Mouse (Mus musculus) NIH3T3 (cell line): Measurements from ENCODE around the gene Prr11.
A peak's percentile ranks its signal among the peaks of the same experiment; 100 is the strongest.
"Not testable (repeated sequence)": the region's sequence is repeated elsewhere in the genome, so short reads cannot be mapped to it uniquely, and the experiment has no call there.

Experiments
- DNase-seq: peaks from one replicate; pipeline ENCODE4 v3.0.0-alpha.2; 2012; ENCODE audit warnings: low read depth

The Prr11 gene

DNA sequence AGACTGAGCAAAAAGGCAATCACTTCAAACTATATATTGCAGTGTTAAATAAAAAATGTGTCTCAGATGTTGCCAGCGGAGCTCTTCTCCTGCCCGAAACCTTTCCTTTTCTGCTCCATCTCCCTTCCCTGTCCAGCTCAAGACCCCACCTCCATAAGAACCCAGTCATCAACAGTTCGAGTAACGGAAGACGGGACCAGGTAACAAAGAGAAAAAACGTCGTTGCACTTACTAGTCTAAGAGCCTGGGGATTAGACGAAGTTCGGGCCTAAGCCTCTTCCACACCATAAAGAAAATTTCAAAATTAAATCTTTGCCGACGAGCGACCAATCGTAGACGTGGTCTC lies at the start of gene Prr11:
Prr11 (minus strand) TSS at position 300 of the 346 bp plus-strand sequence.
- DNase-seq: no peak

DNA sequence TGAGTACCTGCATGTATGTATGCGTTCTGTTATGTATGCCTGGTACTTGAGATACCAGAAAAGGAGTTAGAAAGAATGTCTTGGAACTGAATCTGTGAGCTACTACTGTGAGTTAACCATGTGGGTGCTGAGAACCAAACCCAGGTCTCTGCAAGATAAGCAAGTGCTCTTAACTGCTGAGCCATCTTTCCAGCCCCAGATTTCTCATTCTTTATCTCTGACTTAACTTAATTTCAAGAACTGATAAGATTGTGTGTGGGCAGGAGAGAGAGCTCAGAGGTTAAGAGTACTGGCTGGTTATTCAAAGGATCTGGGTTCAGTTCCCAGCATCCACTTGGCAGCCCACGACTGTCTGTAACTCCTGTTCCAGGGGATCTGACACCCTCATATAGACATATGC lies 49.5 kb upstream of the Prr11 start:
- DNase-seq: no peak

DNA sequence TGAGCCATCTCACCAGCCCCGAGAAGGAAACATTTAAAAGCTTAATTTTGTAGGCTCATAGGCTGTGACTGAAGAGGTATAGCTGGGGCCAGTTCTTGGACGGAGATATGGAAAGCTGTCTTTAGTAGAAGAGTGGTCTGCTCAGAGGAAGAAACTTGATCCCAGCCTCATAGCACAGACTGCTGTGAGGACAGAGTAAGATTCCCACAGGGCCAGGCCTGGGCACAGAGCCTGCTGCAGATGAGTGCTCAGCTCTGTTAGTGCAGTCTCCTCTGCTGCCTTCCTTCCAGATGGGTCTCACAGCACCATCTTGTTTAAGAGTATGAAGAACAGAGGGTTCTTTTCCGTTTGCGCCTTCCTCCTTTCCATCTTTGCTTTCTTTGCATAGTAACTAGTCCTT lies 27.7 kb upstream of the Prr11 start:
- DNase-seq: peak; percentile 32

DNA sequence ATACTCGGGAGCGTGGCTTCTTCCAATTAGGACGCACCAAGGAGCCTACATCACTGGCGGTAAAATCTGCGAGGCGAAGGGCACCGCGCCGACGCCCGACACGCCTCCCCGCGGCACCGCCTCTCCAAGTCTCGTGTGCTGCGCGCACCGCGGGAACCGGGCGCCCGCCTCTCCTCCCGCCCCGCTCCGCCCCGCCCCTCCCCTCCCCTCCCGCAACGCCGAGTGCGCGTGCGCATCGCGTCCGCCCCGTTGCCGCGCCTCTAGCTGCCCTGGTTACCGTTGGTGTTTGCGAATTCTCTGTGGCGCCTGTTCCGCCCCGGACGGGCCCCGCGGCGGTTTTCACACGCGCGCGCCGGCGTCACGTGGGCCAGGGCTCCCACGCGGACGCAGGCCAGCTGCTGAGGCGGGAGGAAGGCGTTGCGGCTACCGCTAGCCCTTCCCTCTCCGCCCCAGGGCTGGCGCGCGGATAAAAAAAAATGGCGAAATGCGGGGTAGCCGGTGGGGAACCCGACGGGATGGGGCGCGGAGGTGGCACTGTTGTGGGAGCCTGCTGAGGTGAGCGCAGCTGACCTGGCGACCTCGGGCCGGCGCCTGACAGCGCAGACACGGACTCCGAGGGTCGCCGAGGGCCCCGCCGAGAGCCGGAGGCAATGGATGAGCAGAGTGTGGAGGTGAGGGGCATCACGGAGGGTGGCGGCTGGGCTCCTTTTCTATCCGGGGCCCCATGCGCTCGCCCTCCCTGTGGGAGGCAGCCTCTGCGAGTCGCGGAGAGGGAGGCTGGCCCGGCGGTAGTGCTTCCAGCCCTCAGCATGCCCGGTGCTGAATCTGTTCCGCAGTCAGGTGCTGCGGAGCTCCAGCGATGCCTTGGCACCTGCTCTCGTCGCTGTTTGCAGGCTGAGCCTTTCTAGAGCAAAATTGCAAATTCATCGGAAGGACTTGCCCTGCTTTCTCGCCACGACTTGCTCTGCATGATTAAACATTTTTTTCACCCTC lies 18.6 kb upstream of the Prr11 start, which contains the start of gene Trim37:
Trim37 (plus strand) TSS at position 254 of the 993 bp plus-strand sequence.
- DNase-seq: peak; percentile 96

DNA sequence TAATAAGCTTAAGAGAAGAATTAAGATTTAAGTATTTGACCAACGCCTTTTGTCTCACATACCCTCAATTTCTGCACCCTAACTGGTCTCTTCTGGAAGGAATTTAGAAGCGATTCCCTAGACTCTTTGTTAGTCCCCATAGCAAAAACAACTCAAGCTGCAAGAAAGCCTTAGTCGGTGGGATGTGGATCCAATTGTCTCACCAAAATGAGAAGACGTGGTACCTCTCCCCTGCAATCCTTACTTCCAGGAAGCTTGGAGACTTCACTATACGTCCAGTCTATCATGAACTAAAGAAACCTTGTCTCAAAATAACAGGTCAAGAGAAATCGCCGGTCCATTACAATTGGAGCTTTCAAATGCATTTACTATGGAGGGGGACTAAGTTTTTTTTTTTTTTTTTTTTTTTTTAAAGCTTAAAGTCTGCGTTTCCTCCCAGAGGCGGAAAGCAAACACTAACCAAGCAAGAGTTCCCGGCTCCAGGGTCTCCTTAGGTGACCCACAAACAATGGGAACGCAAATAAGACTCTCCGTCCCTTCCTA lies 17.8 kb upstream of the Prr11 start:
- no peak for DNase-seq

DNA sequence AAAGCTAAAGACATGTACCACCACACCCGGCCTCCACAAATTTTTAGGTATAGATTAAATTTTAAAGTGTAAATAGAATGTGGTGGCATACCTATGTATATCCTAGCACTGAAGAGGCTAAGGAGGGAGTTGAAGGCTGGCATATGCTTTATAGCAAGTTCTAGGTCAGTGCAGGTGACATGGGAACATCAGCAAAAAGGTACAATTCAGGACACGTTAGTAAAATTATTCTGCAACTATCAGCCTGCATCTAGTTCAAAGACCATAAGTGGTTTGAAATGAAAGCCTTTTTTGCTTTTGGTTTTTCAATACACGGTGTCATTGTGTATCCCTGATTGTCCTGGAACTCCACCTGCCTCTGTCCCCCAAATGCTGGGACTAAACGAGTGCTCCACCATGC lies 17.1 kb upstream of the Prr11 start:
- DNase-seq: no peak

DNA sequence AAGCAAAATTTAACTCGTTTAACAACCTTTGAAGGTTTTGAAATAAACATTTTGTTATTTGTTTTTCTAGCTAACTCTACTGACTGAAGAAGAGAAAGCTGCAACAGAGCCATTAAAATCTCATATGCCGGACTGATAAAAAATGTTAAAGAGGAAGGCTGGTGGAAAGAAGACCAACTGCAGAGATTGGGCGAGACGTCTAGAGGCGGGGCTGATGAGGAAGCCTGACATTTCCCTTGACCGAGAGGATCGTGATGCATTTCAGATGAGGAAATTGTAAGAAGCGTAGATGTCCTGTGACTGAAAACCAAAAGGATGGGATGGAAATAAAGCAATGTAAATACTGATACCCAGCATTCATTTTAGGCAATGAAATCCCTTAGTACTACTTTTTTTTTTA lies 13.4 kb upstream of the Prr11 start:
- DNase-seq: no peak

DNA sequence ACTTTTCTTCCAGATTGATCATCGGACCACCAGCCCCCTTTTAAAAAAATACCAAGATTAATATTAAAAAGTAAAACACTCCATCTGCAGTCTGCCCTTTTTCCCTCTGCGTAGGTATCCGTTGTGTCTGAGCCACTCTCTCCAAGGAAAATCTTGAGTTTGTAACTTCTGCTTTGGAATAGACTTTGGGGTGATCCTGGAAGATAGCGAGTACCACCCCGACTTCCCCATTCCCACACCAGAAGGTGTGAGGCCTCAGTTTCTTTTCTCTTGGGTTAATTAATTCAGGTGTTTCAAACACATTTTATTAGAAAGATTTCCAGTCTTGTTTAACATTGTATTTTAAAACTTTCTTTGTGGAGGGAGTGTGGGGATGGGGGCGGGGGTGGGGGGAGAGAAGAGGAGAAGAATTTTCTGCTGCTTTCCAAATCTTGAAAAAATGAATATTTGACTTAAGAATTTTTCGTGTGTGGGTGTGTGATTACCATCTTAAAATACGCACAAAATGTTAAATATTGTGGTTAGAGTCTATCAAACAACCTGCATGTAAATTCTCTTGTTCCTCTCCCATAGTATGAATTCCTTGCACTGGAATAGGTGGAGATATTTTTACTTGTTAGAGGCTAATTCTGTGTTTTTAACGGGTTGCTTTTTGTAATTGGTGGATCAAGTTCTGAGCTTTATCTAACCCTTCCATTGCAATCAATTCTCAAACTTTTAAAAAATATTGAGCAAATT lies 1.8 kb upstream of the Prr11 start:
- no peak for DNase-seq

DNA sequence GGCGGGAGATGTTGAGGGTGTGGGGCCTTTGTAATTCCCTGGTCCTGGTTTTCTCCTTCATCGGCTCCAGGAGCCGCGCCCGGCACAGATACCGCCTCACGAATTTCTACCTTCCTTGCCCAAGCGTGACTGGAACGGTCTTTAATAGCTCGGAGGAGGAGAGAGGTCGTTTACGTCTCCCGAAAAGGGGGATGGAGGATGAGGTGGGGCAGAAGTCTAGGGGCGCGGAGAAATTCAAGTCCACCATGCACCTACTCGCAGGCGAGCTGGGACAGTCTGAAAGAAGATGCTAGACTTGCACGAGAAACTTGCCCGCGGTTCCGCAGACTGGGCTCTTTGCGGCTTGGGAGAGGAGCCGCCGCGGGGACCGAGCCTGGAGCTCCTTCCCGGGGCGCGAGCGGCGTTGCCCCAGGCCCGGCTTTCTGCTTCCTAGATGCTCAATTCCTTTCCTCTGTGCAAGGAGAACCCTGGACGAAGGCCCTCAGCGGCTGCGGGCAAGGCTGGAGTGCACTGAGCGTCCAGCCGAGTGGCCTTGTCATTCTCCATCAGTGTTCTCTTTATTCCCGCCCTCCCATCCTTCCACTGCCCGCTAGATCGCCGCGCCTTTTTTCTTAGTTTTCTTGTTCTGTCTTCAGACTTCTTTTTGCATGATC lies 1.1 kb upstream of the Prr11 start:
- DNase-seq: peak; percentile 58

DNA sequence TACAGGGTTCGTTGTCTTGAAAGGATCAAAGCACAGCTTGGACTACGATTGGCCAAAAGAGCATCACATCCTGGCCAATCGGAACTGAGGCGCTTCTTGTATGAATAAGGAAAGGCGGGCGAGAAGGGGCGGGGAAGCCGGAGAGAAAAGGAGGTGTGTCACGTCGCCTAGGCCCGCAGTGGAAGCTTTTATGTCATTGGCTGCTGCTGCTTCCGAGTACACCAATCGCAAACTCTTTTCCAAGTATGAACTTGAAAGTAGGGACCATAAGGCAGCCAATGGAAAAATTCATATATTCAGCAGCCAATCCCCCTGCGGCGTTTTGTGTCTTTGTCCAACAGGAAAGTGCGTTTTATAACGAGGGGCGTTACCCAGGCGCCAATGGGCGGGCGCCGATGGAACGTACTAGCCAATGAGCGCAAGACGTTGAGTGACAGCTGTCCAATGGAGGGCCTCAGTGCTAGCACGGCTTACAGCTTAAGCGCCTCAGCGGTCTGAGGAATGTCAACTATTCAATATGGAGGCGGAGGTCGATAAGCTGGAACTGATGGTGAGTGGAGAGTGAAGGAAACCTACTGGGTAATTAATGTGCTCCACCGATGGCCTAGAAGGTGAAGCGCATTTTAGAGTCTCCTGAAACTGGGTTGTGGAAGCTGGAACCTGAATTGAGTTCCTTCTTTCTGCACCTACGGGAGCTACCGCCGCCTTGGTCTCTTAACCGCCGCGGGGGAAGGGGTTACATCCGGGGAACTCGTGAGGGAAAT lies 429 bp upstream of the Prr11 start, which contains the start of gene Ska2:
Ska2 (plus strand) TSS at position 480 of the 764 bp plus-strand sequence.
- peak; percentile 100 for DNase-seq

DNA sequence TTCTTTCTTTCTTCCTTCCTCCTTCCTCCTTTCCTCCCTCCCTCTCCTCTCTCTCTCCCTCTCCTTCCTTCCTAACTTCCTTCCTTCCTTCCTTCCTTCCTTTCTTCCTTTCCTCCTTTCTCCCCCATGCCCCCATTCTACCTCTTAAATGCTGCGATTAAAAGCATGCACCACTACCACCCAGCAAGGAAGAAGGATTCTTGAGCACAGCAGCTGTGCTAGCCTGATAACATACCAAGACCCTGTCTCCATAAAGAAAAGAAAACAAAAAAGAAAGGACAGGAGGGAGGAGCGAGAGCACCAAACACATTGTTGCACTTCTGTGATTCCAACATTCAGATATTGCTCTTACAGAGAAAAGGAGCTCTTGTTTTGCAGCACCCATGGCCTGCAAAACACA lies 21.4 kb downstream of the Prr11 start:
- DNase-seq: peak; percentile 17

DNA sequence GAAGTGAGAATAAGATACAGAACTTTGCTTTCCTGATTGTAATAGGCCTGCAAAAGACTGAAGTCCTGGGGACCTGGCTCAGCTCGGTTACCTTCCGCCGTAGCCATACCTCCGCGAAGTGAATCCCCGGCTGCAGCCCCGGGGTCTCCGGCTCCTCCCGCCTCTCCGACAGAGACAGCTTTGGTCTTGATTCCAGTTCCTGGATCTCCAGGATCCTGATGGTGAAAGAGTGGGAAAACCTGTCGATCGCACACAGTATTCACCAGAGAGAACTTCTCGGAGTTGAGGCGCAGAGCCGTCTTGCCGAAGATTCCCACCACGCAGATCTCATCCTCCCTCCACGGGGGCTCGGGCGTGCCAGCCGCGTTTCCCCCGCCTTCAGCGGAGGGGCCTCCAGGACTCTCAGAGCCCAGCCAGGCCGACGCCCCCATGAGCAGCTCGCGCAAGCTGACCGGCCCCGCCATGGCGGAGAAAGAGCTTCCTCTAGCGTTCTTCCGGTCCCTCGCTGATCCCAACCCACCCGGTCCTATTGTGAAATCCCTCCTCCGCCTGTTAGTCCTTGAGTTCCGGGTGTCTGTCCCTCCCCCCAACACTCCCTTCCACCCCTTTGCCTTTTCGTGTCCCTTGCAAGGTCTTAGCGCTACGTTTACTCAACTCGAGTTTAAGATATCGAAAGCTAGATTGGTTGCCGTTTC lies 22.1 kb downstream of the Prr11 start, which contains the start of gene Smg8:
Smg8 (minus strand) TSS at position 485 of the 695 bp plus-strand sequence.
- peak; percentile 93 for DNase-seq

DNA sequence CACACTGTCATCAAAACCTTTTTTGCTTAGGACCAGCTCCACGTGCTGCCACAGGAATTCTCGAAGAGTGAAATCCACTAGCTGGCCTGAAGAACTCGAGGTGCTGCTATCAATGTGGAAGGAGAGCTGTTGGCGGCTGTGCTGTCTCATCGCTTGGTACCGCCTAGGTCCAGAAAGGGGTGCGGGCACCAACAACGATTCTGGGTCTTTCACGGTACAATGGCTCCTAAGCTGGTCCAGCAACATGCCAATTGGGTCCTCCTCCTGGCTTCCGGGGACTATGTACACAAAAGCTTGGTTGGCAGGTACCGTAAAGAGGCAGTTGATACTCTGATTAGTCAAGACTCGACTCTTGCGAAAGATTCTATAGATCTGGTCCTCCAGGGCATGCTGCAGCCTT lies 23.0 kb downstream of the Prr11 start:
- no peak for DNase-seq

DNA sequence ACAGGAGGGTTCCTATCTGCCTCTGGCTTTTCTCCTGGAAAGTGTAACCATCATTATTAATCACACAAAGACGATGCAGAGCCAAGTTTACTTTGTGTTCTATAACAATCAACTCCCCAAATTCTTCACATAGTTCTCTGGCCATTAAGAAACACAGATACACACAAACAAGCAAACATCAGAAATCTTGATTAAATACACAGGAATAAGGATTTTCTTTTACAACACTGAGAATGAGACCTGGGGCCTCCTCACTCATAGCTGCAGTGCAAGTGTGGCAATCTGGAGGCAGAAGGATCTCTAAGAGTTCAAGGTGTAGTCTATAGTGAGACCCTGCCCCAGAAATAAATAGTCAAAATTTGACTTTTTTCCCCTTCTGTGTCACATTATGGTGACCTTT lies 24.8 kb downstream of the Prr11 start:
- no peak for DNase-seq

DNA sequence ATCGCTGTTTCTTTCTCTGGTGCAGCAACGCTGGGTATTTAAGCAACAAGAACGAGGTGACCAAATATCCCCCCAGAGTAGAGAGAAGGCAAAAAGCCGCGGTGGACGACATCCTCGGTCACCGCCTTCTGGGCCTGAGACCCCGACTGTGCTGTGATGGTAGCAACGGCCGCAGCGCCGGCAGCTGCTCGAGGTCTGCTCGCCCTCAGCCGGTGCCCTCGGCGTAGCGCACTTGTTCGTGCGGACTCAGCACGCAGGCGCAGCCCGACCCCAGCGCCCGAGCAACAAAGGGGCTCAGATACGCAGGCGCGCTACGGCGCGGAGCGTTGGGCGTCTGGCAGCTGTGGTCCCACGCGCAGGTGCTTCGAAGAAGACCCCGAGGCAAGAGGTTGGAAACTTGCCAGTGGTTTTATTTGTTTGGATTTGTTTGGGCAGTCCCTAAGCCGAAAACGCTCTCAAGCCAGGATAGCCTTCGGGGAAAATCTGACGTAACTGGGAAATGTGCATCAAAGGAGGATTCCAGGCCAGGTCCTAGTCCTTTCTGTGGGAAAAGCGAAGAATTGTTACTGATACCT lies 34.6 kb downstream of the Prr11 start, which contains the start of gene Gdpd1:
Gdpd1 (minus strand) TSS at position 197 of the 575 bp plus-strand sequence.
- peak; percentile 89 for DNase-seq

DNA sequence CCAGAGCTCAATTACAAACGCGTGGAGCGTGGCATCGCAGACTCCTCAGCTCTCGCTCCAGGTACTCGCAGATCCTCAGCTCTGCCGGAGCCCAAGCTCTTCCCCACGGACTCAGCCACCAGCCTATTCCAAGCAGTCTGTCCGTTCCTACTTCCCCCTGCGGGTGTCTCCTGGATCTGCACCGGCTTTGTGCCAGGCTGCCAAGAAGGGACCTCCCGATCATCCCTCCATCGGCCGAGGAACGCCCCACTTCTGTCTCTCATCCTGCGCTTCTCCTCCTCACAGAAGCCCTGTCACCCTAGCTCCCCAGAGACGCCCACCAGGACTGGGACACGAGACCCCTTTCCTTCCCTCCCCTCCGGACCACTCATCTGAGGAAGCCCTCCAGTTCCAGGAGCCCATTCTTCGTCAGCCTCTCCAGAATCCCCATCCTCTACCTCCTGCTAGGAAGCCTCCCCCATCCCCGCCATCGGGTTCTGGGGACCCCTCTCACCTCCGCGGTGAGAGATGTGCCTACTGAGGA lies 35.1 kb downstream of the Prr11 start:
- DNase-seq: peak; percentile 84

DNA sequence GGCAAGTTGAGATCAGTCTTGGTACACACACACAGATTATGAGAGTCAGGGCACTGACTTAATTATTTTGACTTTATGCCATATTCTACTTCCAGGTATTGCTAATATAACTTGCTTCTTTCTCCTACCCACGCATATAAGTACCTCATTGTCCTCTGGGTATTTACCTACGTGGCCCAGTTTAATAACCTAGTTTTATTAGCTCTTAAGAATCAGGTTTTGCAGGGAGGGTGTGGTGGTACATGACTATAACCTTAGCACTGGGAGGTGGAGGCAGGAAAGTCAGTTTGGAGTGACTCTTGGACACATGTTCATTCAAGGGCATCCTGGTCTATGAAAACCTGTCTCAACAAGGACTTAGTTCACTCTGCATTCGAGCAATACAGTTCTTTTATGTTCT lies 46.4 kb downstream of the Prr11 start:
- no peak for DNase-seq

DNA sequence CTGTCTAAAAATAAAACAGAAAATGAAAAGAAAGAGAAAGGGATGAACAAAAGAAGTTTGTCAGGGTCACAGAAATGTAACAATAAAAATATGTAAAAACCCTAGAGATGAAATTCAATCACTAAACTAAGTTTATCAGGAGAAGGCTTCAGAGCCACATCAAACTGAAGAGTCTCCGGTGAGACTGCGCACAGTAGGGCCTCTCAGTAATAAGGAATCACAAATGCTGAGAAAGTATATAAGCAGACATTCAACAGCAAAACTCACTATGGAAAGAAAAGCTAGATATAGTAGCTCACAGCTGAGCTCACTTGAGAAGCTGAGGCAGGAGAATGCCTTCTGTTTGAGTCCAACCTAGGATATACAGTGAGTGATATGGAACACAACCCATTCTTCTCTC lies 48.1 kb downstream of the Prr11 start:
- DNase-seq: no peak

DNA sequence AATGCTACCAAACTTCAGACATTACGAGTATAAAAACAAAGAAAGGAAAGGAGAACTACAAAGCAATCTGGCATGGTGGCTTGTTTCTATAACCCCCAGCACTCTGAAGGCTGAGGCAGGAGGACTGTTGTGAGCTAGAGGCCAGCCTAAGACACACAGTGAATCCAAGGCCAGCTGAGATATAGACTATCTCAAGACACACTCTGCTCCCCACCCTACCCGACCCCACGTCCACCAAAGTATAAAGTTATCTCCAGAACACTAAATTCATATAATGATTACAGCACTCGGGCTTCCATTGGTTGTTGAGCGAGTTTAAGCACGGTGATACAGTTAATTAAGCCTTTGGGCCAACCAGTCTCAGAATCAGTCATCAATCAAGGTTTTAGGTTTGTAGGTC lies 52.2 kb downstream of the Prr11 start:
- no peak for DNase-seq

DNA sequence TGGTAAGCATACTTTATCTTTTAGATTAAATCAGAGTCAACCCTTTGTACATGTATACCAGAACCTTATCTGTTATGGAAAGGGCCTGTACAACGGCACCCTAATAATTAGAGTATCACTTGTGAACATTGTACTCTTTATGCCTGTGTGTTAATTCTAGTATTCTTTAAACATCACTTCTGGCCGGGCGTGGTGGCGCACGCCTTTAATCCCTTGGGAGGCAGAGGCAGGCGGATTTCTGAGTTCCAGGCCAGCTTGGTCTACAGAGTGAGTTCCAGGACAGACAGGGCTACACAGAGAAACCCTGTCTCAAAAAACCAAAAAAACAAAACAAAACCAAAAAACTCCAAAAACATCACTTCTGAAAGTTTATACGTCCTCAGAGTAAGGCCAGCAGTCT lies 59.6 kb downstream of the Prr11 start:
- not testable (repeated sequence) for DNase-seq
